Mouse (Mus musculus): ENCODE data around the gene Tat. TPM values are rescaled to one million over a fixed set of nuclear protein-coding genes. Genes with fewer than 3 reads are reported as not detected.

Tat gene
- 0.13 and 0.25 TPM in 2 replicates for polyA plus RNA-seq (2015; fragmentation: Nextera tagmentation; extraction: Ambion mirVana)

- H3K27me3 ChIP-seq (replicated peaks; ENCODE audit: insufficient read depth, low read length), result no peaks in the 10 kb centered on the region
- TF ChIP-seq CTCF (IDR thresholded peaks at IDR 0.05) (no peak), EP300 (IDR thresholded peaks at IDR 0.05) (no peak)
- 77% methylated on average over 8 of the region's 8 CpGs for WGBS
- ATAC-seq (no peak), DNase-seq (ENCODE audit: low spot score) (no peak)
- no peak within 1 kb of the TSS for H3K27ac ChIP-seq (ENCODE audit: low read length)
- no peaks in the 10 kb centered on the region for H3K4me1 ChIP-seq (ENCODE audit: insufficient read depth, low read depth, low read length)
- no peak within 1 kb of the TSS for H3K4me2 ChIP-seq (replicated peaks; ENCODE audit: low read depth, low read length)
- no peak within 1 kb of the TSS for H3K4me3 ChIP-seq (ENCODE audit: low read depth, low read length)
- H3K9ac ChIP-seq (replicated peaks; ENCODE audit: low read depth), result no peak within 1 kb of the TSS
- no peaks in the 10 kb centered on the region for H3K9me3 ChIP-seq (ENCODE audit: low read length)
- H3K36me3 ChIP-seq (ENCODE audit: insufficient read depth, low read length), result no peaks in the 10 kb centered on the region
These were observed at the start of gene Tat for GRCm38 (mm10) chr8:109990224-109990623. Gene Tat (plus strand): TSS chr8:109990437.

DNA sequence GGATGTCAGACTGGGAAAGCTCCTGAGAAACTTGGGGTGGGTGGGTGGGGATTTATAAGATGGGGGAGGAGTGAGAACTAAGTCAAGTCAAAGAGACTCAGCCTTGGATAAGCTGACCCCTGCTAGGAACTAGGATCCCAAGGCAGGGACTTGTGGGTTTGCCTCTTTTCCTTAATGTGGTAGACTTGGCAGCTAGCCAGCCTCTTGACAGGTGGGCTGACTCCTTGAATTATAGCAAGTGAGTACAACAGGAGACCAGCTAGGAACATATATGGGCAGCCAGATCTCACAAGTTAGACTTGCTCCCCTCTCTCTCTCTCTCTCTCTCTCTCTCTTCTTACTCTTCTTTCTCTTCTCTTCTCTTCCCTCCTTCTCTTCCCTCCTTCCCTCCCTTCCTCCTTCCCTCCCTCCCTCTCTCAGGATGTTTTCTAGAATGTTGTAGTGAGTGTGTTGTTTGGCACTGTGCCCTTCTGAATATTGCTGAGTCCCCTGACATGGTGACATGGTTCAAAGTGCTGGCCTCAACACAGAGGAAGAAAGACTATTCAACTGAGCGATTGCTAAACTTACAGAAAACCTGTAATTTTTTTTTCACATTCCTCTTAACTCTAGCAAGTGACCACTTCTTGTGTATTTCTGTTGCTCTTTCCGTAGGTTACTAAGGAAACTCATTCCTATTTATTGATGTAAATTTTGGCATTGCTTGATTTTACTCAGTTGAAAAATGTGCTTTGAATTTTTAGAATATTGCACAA, 48.5 kb upstream of the Tat start:
- H3K4me2 ChIP-seq (replicated peaks; ENCODE audit: low read depth, low read length), result no peak overlapping the region
- ATAC-seq (peak; percentile 36), DNase-seq (ENCODE audit: low spot score) (peak; percentile 58)
- H3K4me1 ChIP-seq (ENCODE audit: insufficient read depth, low read depth, low read length), result no peaks in the 10 kb centered on the region
- H3K9me3 ChIP-seq (ENCODE audit: low read length), result no peaks in the 10 kb centered on the region
- peaks cover 10% of the 10 kb centered on the region; the same call in 1 of the 2 replicates for H3K36me3 ChIP-seq (ENCODE audit: insufficient read depth, low read length)
- no peak overlapping the region for H3K4me3 ChIP-seq (ENCODE audit: low read depth, low read length)
- H3K9ac ChIP-seq (replicated peaks; ENCODE audit: low read depth), result no peak overlapping the region
- 39% methylated on average over 2 of the region's 2 CpGs for WGBS
- no peak overlapping the region for H3K27ac ChIP-seq (ENCODE audit: low read length)
- H3K27me3 ChIP-seq (replicated peaks; ENCODE audit: insufficient read depth, low read length), result no peaks in the 10 kb centered on the region
- TF ChIP-seq EP300 (IDR thresholded peaks at IDR 0.05), result no peak
- TF ChIP-seq CTCF (IDR thresholded peaks at IDR 0.05), result no peak

DNA sequence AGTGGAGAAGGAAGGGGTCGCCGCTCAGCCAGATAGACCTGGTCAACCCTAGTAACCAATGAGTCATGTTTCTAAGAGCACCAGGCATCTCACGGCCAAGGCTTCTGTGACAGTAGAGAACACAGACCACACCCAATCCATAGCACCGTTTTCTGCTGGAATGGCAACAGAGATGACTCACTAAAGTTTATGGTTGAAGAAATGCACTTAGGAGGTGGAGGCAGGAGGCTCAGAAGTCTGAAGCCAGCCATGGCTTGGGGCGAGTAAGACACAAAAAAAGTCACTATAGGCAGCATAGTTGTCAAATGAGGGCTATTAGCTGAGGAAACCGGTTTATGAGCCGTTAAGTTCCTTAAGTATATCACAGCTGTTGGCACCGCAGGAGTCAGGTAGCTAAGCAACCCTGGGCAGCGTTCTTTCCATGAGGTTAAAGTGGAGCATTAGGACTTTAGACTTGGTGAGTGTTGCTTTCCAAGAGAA, 45.0 kb upstream of the Tat start:
- no peaks in the 10 kb centered on the region for H3K27me3 ChIP-seq (replicated peaks; ENCODE audit: insufficient read depth, low read length)
- 42% methylated on average over 9 of the region's 9 CpGs for WGBS
- no peak overlapping the region for H3K4me3 ChIP-seq (ENCODE audit: low read depth, low read length)
- no peaks in the 10 kb centered on the region; the same call in 1 of the 2 replicates for H3K4me1 ChIP-seq (ENCODE audit: insufficient read depth, low read depth, low read length)
- no peaks in the 10 kb centered on the region for H3K36me3 ChIP-seq (ENCODE audit: insufficient read depth, low read length)
- ATAC-seq, result peak; percentile 68
- H3K27ac ChIP-seq (ENCODE audit: low read length), result no peak overlapping the region
- DNase-seq (ENCODE audit: low spot score), result peak; percentile 62
- H3K9ac ChIP-seq (replicated peaks; ENCODE audit: low read depth), result no peak overlapping the region
- no peak overlapping the region for H3K4me2 ChIP-seq (replicated peaks; ENCODE audit: low read depth, low read length)
- no peaks in the 10 kb centered on the region for H3K9me3 ChIP-seq (ENCODE audit: low read length)
- TF ChIP-seq EP300 (IDR thresholded peaks at IDR 0.05) (no peak), CTCF (IDR thresholded peaks at IDR 0.05) (no peak)

GRCm38 (mm10) chr8:109945694-109946093, 44.5 kb upstream of the Tat start:
- Histone ChIP-seq H3K4me1 (ENCODE audit: insufficient read depth, low read depth, low read length) (no peaks in the 10 kb centered on the region; the same call in 1 of the 2 replicates), H3K9me3 (ENCODE audit: low read length) (no peaks in the 10 kb centered on the region), H3K36me3 (ENCODE audit: insufficient read depth, low read length) (no peaks in the 10 kb centered on the region), H3K27ac (ENCODE audit: low read length) (no peak overlapping the region), H3K9ac (replicated peaks; ENCODE audit: low read depth) (no peak overlapping the region), H3K27me3 (replicated peaks; ENCODE audit: insufficient read depth, low read length) (no peaks in the 10 kb centered on the region), H3K4me3 (ENCODE audit: low read depth, low read length) (no peak overlapping the region), H3K4me2 (replicated peaks; ENCODE audit: low read depth, low read length) (no peak overlapping the region)
- DNase-seq (ENCODE audit: low spot score) (no peak), ATAC-seq (peak; percentile 58)
- TF ChIP-seq CTCF (IDR thresholded peaks at IDR 0.05) (no peak), EP300 (IDR thresholded peaks at IDR 0.05) (no peak)
- WGBS, result 46% methylated on average over 7 of the region's 7 CpGs

DNA sequence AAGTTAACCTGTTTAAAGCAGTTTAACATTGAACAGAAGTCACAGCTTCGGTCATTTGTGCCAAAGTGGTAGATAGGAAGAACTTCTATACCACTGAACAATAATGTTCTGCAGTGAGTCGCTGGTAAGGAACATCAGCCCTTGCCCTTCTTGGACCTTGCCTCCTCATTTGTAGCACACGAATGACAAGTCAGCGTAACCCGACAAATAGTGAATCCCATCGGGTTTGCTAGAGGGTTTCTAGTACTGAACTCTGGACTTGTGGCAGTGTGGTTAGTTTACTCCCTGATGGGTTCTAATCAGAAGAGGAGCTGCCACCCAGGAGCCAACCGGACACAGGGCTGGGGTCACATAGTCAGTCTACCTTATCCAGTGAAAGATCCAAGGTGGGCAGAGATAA, 44.0 kb upstream of the Tat start:
- ATAC-seq (no peak), DNase-seq (ENCODE audit: low spot score) (no peak)
- H3K9ac ChIP-seq (replicated peaks; ENCODE audit: low read depth), result no peak overlapping the region
- no peaks in the 10 kb centered on the region for H3K36me3 ChIP-seq (ENCODE audit: insufficient read depth, low read length)
- no peaks in the 10 kb centered on the region for H3K9me3 ChIP-seq (ENCODE audit: low read length)
- no peak for TF ChIP-seq CTCF (IDR thresholded peaks at IDR 0.05)
- no peak for TF ChIP-seq EP300 (IDR thresholded peaks at IDR 0.05)
- no peak overlapping the region for H3K27ac ChIP-seq (ENCODE audit: low read length)
- WGBS, result 88% methylated on average over 7 of the region's 7 CpGs
- H3K4me3 ChIP-seq (ENCODE audit: low read depth, low read length), result no peak overlapping the region
- no peaks in the 10 kb centered on the region for H3K27me3 ChIP-seq (replicated peaks; ENCODE audit: insufficient read depth, low read length)
- no peak overlapping the region for H3K4me2 ChIP-seq (replicated peaks; ENCODE audit: low read depth, low read length)
- no peaks in the 10 kb centered on the region; the same call in 1 of the 2 replicates for H3K4me1 ChIP-seq (ENCODE audit: insufficient read depth, low read depth, low read length)

- no peaks in the 10 kb centered on the region for H3K27me3 ChIP-seq (replicated peaks; ENCODE audit: insufficient read depth, low read length)
- ATAC-seq (peak; percentile 22), DNase-seq (ENCODE audit: low spot score) (peak; percentile 52)
- H3K9me3 ChIP-seq (ENCODE audit: low read length), result no peaks in the 10 kb centered on the region
- no peak overlapping the region for H3K9ac ChIP-seq (replicated peaks; ENCODE audit: low read depth)
- no peak overlapping the region for H3K4me3 ChIP-seq (ENCODE audit: low read depth, low read length)
- 2% methylated on average over 26 of the region's 26 CpGs for WGBS
- no peaks in the 10 kb centered on the region for H3K36me3 ChIP-seq (ENCODE audit: insufficient read depth, low read length)
- H3K27ac ChIP-seq (ENCODE audit: low read length), result no peak overlapping the region
- 0 out of 2 replicates have a peak overlapping the region, but pooled peaks have one; percentile 19 for H3K4me2 ChIP-seq (replicated peaks; ENCODE audit: low read depth, low read length)
- TF ChIP-seq EP300 (IDR thresholded peaks at IDR 0.05), result no peak
- TF ChIP-seq CTCF (IDR thresholded peaks at IDR 0.05), result peak; percentile 71
- H3K4me1 ChIP-seq (ENCODE audit: insufficient read depth, low read depth, low read length), result no peaks in the 10 kb centered on the region; the same call in 1 of the 2 replicates
These were observed 42.6 kb upstream of the Tat start for GRCm38 (mm10) chr8:109947447-109948284.
